ENCODE assay signal across 8 mouse cellular contexts in genomic region chr4:151972221-151972967, GRCm38 (mm10). TPM values are rescaled to one million over a fixed set of nuclear protein-coding genes. Genes with fewer than 3 reads are reported as not detected.
A peak's percentile ranks its signal among the peaks of the same experiment; 100 is the strongest.
DNase-seq lines count a peak whose midpoint lies in the region; ATAC-seq and TF ChIP-seq lines count a peak whose summit lies in the region.

No protein-coding gene starts in this region.

- no peaks in the 10 kb centered on the region for H3K79me2 ChIP-seq in heart, adult 2 months (replicated peaks; ENCODE audit: control insufficient read depth, insufficient read depth, low read length)

- intact Hi-C loops in heart, adult 2 months (cut with DNase I) = no loop called here

- no peak overlapping the region for H3K4me3 ChIP-seq in heart, adult 2 months
- no peak overlapping the region for H3K4me3 ChIP-seq in liver, embryonic 11.5 days (ENCODE audit: low read depth, low read length)
- H3K4me3 ChIP-seq in heart, embryonic 10.5 days = no peak overlapping the region

- H3K4me2 ChIP-seq in liver, embryonic 11.5 days = no peak overlapping the region

- WGBS in heart, adult 2 months = 65% methylated on average over 10 of the region's 10 CpGs
- 75% methylated on average over 10 of the region's 10 CpGs for WGBS in liver, embryonic 11.5 days
- WGBS in heart, embryonic 10.5 days = 74% methylated on average over 10 of the region's 10 CpGs

- TF ChIP-seq EP300 in heart, adult 2 months (IDR thresholded peaks at IDR 0.05; ENCODE audit: insufficient read depth, low read depth, low read length) = no peak

- TF ChIP-seq POLR2A in heart, adult 2 months (IDR thresholded peaks at IDR 0.05; ENCODE audit: insufficient read depth, low read depth, low read length) = no peak

- no peak for DNase-seq in heart, adult 2 months
- DNase-seq in heart, adult 11 months = no peak
- DNase-seq in thymus, postnatal 0 days (ENCODE audit: low spot score) = peak; percentile 56
- DNase-seq in thymus, adult 18-20 months = no peak
- DNase-seq in liver, embryonic 11.5 days (ENCODE audit: low spot score) = no peak
- peak; percentile 31 for DNase-seq in thymus, postnatal 25 days
- no peak for DNase-seq in testis, postnatal 14 days (ENCODE audit: low spot score)
- DNase-seq in heart, embryonic 10.5 days (ENCODE audit: low spot score) = no peak

- no peaks in the 10 kb centered on the region for H3K4me1 ChIP-seq in heart, adult 2 months (ENCODE audit: control insufficient read depth, insufficient read depth, low read length)
- peaks cover 4% of the 10 kb centered on the region; the same call in 1 of the 2 replicates for H3K4me1 ChIP-seq in liver, embryonic 11.5 days (replicated peaks; ENCODE audit: control insufficient read depth, insufficient read depth, low read length)
- peaks cover 7% of the 10 kb centered on the region; the same call in 1 of the 2 replicates for H3K4me1 ChIP-seq in heart, embryonic 10.5 days

- H3K27ac ChIP-seq in heart, adult 2 months = no peak overlapping the region
- no peak overlapping the region for H3K27ac ChIP-seq in liver, embryonic 11.5 days (ENCODE audit: low read depth, low read length)
- H3K27ac ChIP-seq in heart, embryonic 10.5 days = no peak overlapping the region

- no peak overlapping the region for H3K9ac ChIP-seq in heart, adult 2 months (ENCODE audit: low read depth, low read length)
- H3K9ac ChIP-seq in liver, embryonic 11.5 days (ENCODE audit: low read depth, low read length) = no peak overlapping the region

- H3K36me3 ChIP-seq in heart, adult 2 months (ENCODE audit: control insufficient read depth, insufficient read depth, low read length) = no peaks in the 10 kb centered on the region
- peaks cover 61% of the 10 kb centered on the region for H3K36me3 ChIP-seq in liver, embryonic 11.5 days (ENCODE audit: control insufficient read depth, insufficient read depth, low read length)
- peaks cover 91% of the 10 kb centered on the region for H3K36me3 ChIP-seq in heart, embryonic 10.5 days

- peak; percentile 45; the same call in 1 of the 2 replicates for ATAC-seq in liver, embryonic 11.5 days (replicated peaks; ENCODE audit: low FRiP score)

- no peaks in the 10 kb centered on the region for H3K27me3 ChIP-seq in heart, adult 2 months (ENCODE audit: control insufficient read depth, insufficient read depth, low read length)
- H3K27me3 ChIP-seq in liver, embryonic 11.5 days (replicated peaks; ENCODE audit: control insufficient read depth, insufficient read depth, low read length) = no peaks in the 10 kb centered on the region
- H3K27me3 ChIP-seq in heart, embryonic 10.5 days (ENCODE audit: insufficient read depth, poor library complexity, severe bottlenecking) = no peaks in the 10 kb centered on the region

- TF ChIP-seq CTCF in heart, adult 2 months (IDR thresholded peaks at IDR 0.05) = peak; percentile 77

- H3K9me3 ChIP-seq in liver, embryonic 11.5 days (ENCODE audit: control insufficient read depth, low read length) = no peaks in the 10 kb centered on the region
- H3K9me3 ChIP-seq in heart, embryonic 10.5 days = no peaks in the 10 kb centered on the region

RNA-seq across cellular contexts. Expression of gene Thap3, which starts 16.4 kb away (rescaled TPM):
- total RNA-seq in heart, adult 2 months (2021) = 10 to 100 TPM; 12.0 to 13.5 TPM
- polyA plus RNA-seq in heart, adult 2 months (2012; rRNA removed) = 20.8 and 27.6 TPM in 2 replicates
- polyA plus RNA-seq in thymus, postnatal 0 days (2015; fragmentation: Nextera tagmentation; extraction: Ambion mirVana) = 30.7 and 41.4 TPM in 2 replicates
- polyA plus RNA-seq in liver, embryonic 11.5 days (2014; fragmentation: Nextera tagmentation; extraction: Ambion mirVana) = 14.3 and 14.5 TPM in 2 replicates
- 29.3 and 30.1 TPM in 2 replicates for polyA plus RNA-seq in heart, embryonic 10.5 days (2016; fragmentation: Nextera tagmentation; extraction: Ambion mirVana)

RNA-seq across cellular contexts. Expression of gene Phf13, which starts 23.7 kb away (rescaled TPM):
- total RNA-seq in heart, adult 2 months (2021) = 1 to 10 TPM; 4.5 to 4.8 TPM
- polyA plus RNA-seq in heart, adult 2 months (2012; rRNA removed) = 3.0 and 3.7 TPM in 2 replicates
- polyA plus RNA-seq in thymus, postnatal 0 days (2015; fragmentation: Nextera tagmentation; extraction: Ambion mirVana) = 10.0 and 11.3 TPM in 2 replicates
- 15.5 and 16.5 TPM in 2 replicates for polyA plus RNA-seq in liver, embryonic 11.5 days (2014; fragmentation: Nextera tagmentation; extraction: Ambion mirVana)
- 22.9 and 26.2 TPM in 2 replicates for polyA plus RNA-seq in heart, embryonic 10.5 days (2016; fragmentation: Nextera tagmentation; extraction: Ambion mirVana)

RNA-seq across cellular contexts. Expression of gene Klhl21, which starts 36.2 kb away (rescaled TPM):
- total RNA-seq in heart, adult 2 months (2021) = 10 to 100 TPM; 69.9 to 93.5 TPM
- 50.4 and 56.2 TPM in 2 replicates for polyA plus RNA-seq in heart, adult 2 months (2012; rRNA removed)
- polyA plus RNA-seq in thymus, postnatal 0 days (2015; fragmentation: Nextera tagmentation; extraction: Ambion mirVana) = 8.9 and 10.2 TPM in 2 replicates
- 9.1 and 9.4 TPM in 2 replicates for polyA plus RNA-seq in liver, embryonic 11.5 days (2014; fragmentation: Nextera tagmentation; extraction: Ambion mirVana)
- 28.4 and 42.2 TPM in 2 replicates for polyA plus RNA-seq in heart, embryonic 10.5 days (2016; fragmentation: Nextera tagmentation; extraction: Ambion mirVana)

RNA-seq across cellular contexts. Expression of gene Dnajc11, which starts 38.9 kb away (rescaled TPM):
- 10 to 100 TPM; 71.0 to 84.3 TPM for total RNA-seq in heart, adult 2 months (2021)
- polyA plus RNA-seq in heart, adult 2 months (2012; rRNA removed) = 55.9 and 66.9 TPM in 2 replicates
- polyA plus RNA-seq in thymus, postnatal 0 days (2015; fragmentation: Nextera tagmentation; extraction: Ambion mirVana) = 47.2 and 48.3 TPM in 2 replicates
- polyA plus RNA-seq in liver, embryonic 11.5 days (2014; fragmentation: Nextera tagmentation; extraction: Ambion mirVana) = 101 and 102 TPM in 2 replicates
- polyA plus RNA-seq in heart, embryonic 10.5 days (2016; fragmentation: Nextera tagmentation; extraction: Ambion mirVana) = 80.5 and 85.8 TPM in 2 replicates

RNA-seq across cellular contexts. Expression of gene Zbtb48, which starts 55.1 kb away (rescaled TPM):
- 1 to 10 TPM; 4.3 to 5.6 TPM for total RNA-seq in heart, adult 2 months (2021)
- 5.0 and 8.8 TPM in 2 replicates for polyA plus RNA-seq in heart, adult 2 months (2012; rRNA removed)
- 18.4 and 18.9 TPM in 2 replicates for polyA plus RNA-seq in thymus, postnatal 0 days (2015; fragmentation: Nextera tagmentation; extraction: Ambion mirVana)
- polyA plus RNA-seq in liver, embryonic 11.5 days (2014; fragmentation: Nextera tagmentation; extraction: Ambion mirVana) = 17.0 and 17.8 TPM in 2 replicates
- polyA plus RNA-seq in heart, embryonic 10.5 days (2016; fragmentation: Nextera tagmentation; extraction: Ambion mirVana) = 16.6 and 21.0 TPM in 2 replicates

Comparison
In these comparisons a context has a peak if more than half of its experiments do, and no peak if none do; other contexts are left out.
1. DNase-seq: peak in thymus, postnatal 0 days (single experiment) and thymus, postnatal 25 days (single experiment); none in heart, adult 2 months (0 of 2), heart, adult 11 months (single experiment), thymus, adult 18-20 months (0 of 2), liver, embryonic 11.5 days (single experiment), testis, postnatal 14 days (single experiment) and heart, embryonic 10.5 days (single experiment).